16 mouse cellular contexts compared by ENCODE assay signal in the genomic region with DNA sequence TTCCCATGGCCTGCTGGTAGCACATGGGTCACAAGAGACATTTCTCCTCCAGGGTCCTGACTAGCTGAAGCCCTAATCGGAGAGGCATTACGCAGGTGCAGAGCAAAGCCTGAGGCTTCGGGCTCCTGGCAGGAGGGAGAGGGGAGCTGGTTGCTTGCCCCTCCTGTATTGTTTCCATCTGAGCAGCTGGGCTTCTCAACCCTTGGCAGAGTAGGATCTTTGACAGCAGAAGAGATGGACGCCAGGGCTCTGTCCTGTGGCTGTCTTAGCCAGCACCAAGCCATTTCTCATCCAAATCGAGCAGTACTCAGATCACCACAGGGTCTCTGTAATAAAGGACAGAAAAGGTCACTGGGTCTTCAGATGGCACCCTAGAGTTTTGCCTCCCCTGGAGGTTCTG.
A peak's percentile ranks its signal among the peaks of the same experiment; 100 is the strongest.
DNase-seq lines count a peak whose midpoint lies in the region; ATAC-seq and TF ChIP-seq lines count a peak whose summit lies in the region.
"Had no signal": no experiment of that assay in that cellular context is flagged by ENCODE, and none has a peak within 500 bp of the region (broad histone marks: within the 10 kb centered on the region; RNA-seq: fewer than 3 reads in every experiment).

No protein-coding gene starts in this region.

- peak overlapping the region; percentile 59; the same call in 1 of the 2 replicates for H3K27ac ChIP-seq in hindbrain, embryonic 10.5 days
- no peak overlapping the region for H3K27ac ChIP-seq in hindbrain, embryonic 12.5 days
- no peak overlapping the region for H3K27ac ChIP-seq in hindbrain, embryonic 11.5 days (ENCODE audit: low read depth, low read length)
- H3K27ac ChIP-seq: liver, embryonic 14.5 days; stomach, postnatal 0 days had no signal

- no peak overlapping the region for H3K4me3 ChIP-seq in hindbrain, embryonic 10.5 days
- no peak overlapping the region for H3K4me3 ChIP-seq in hindbrain, embryonic 12.5 days
- no peak overlapping the region for H3K4me3 ChIP-seq in hindbrain, embryonic 11.5 days (ENCODE audit: low read depth, low read length)
- H3K4me3 ChIP-seq: megakaryocyte, embryonic 14.5 days had no signal

- TF ChIP-seq CTCF in brain, embryonic 14.5 days (IDR thresholded peaks at IDR 0.05; ENCODE audit: borderline replicate concordance, extremely low read depth, insufficient read depth, insufficient read length): no peak

- TF ChIP-seq POLR2A in brain, embryonic 14.5 days (IDR thresholded peaks at IDR 0.05; ENCODE audit: borderline replicate concordance, extremely low read depth, insufficient read depth, insufficient read length, poor library complexity, severe bottlenecking): no peak

- H3K27me3 ChIP-seq in hindbrain, embryonic 10.5 days (ENCODE audit: insufficient read depth, poor library complexity, severe bottlenecking): no peaks in the 10 kb centered on the region
- no peaks in the 10 kb centered on the region for H3K27me3 ChIP-seq in hindbrain, embryonic 12.5 days
- no peaks in the 10 kb centered on the region for H3K27me3 ChIP-seq in hindbrain, embryonic 11.5 days (ENCODE audit: control insufficient read depth, insufficient read depth, low read length)

- H3K9ac ChIP-seq in hindbrain, embryonic 12.5 days: no peak overlapping the region
- H3K9ac ChIP-seq in hindbrain, embryonic 11.5 days (ENCODE audit: low read depth, low read length): no peak overlapping the region
- H3K9ac ChIP-seq: liver, embryonic 14.5 days had no signal

- H3K36me3 ChIP-seq in hindbrain, embryonic 10.5 days: no peaks in the 10 kb centered on the region
- no peaks in the 10 kb centered on the region for H3K36me3 ChIP-seq in hindbrain, embryonic 12.5 days
- H3K36me3 ChIP-seq in hindbrain, embryonic 11.5 days (ENCODE audit: control insufficient read depth, insufficient read depth, low read length): no peaks in the 10 kb centered on the region

- no peak for DNase-seq in hindbrain, embryonic 10.5 days (ENCODE audit: low spot score)
- DNase-seq in brain, embryonic 14.5 days (ENCODE audit: low read depth): peak; percentile 48
- peak; percentile 36 for DNase-seq in cerebellum, adult 9-10 months
- no peak for DNase-seq in hindbrain, embryonic 11.5 days (ENCODE audit: low spot score)
- no peak for DNase-seq in adrenal gland, postnatal 14 days
- no peak for DNase-seq in adrenal gland, adult 18-20 months (ENCODE audit: low spot score in 2 of 2)
- DNase-seq: kidney, adult 8-10 months; layer of hippocampus, postnatal 36 days; thymus, postnatal 25 days had no signal

- no peak overlapping the region for H3K4me2 ChIP-seq in hindbrain, embryonic 12.5 days (replicated peaks)
- H3K4me2 ChIP-seq in hindbrain, embryonic 11.5 days (replicated peaks; ENCODE audit: low read depth, low read length): no peak overlapping the region
- H3K4me2 ChIP-seq: heart, embryonic 11.5 days had no signal

- H3K9me3 ChIP-seq in hindbrain, embryonic 10.5 days: no peaks in the 10 kb centered on the region
- H3K9me3 ChIP-seq in hindbrain, embryonic 12.5 days (replicated peaks): no peaks in the 10 kb centered on the region
- no peaks in the 10 kb centered on the region for H3K9me3 ChIP-seq in hindbrain, embryonic 11.5 days (ENCODE audit: control insufficient read depth, low read length)
- H3K9me3 ChIP-seq: megakaryocyte, embryonic 14.5 days had no signal

- 72% methylated on average over 5 of the region's 5 CpGs for WGBS in hindbrain, embryonic 10.5 days
- WGBS in hindbrain, embryonic 12.5 days: 45% methylated on average over 5 of the region's 5 CpGs
- WGBS in hindbrain, embryonic 11.5 days: 58% methylated on average over 5 of the region's 5 CpGs

- peaks cover 62% of the 10 kb centered on the region for H3K4me1 ChIP-seq in hindbrain, embryonic 10.5 days (replicated peaks)
- H3K4me1 ChIP-seq in hindbrain, embryonic 12.5 days: peaks cover 40% of the 10 kb centered on the region
- peaks cover 13% of the 10 kb centered on the region; the same call in 1 of the 2 replicates for H3K4me1 ChIP-seq in hindbrain, embryonic 11.5 days (replicated peaks; ENCODE audit: control insufficient read depth, insufficient read depth, low read length)
- H3K4me1 ChIP-seq: megakaryocyte, embryonic 14.5 days had no signal

- no peak for ATAC-seq in hindbrain, embryonic 12.5 days (ENCODE audit: low FRiP score)
- ATAC-seq in hindbrain, embryonic 11.5 days (ENCODE audit: low FRiP score): 0 out of 2 replicates have a peak, but pooled peaks have one; percentile 12
- ATAC-seq: forebrain, embryonic 16.5 days; lung, postnatal 0 days had no signal

Comparison
In these comparisons a context has a peak if more than half of its experiments do, and no peak if none do; other contexts are left out.
1. DNase-seq: peak in brain, embryonic 14.5 days (single experiment) and cerebellum, adult 9-10 months (single experiment); none in hindbrain, embryonic 10.5 days (single experiment), hindbrain, embryonic 11.5 days (single experiment), adrenal gland, postnatal 14 days (single experiment) and adrenal gland, adult 18-20 months (0 of 2).